Mouse (Mus musculus): Measurements from ENCODE around the gene Piezo1. TPM values are rescaled to one million over a fixed set of nuclear protein-coding genes. Genes with fewer than 3 reads are reported as not detected.

The Piezo1 gene
- polyA plus RNA-seq, 1 experiment from 2014 or later: 8.4 TPM

GRCm38 (mm10) chr8:122432443-122433268 lies 118.5 kb downstream of the Piezo1 start, which contains the start of gene Cyba:
Cyba (minus strand) TSS chr8:122432930.
- H3K27me3 ChIP-seq: no peaks in the 10 kb centered on the region
- no peaks in the 10 kb centered on the region for H3K9me3 ChIP-seq
- H3K9ac ChIP-seq: peak within 1 kb of the TSS; percentile 84
- peak; percentile 61 for ATAC-seq (ENCODE audit: insufficient number of reproducible peaks, insufficient read depth, low FRiP score, low TSS enrichment, low read depth)
- H3K4me3 ChIP-seq: peak within 1 kb of the TSS; percentile 58
- H3K4me1 ChIP-seq: peaks cover 19% of the 10 kb centered on the region
- peaks cover 42% of the 10 kb centered on the region for H3K36me3 ChIP-seq
- 4% methylated on average over 45 of the region's 45 CpGs for WGBS
- peak within 1 kb of the TSS; percentile 93 for H3K4me2 ChIP-seq
- peak within 1 kb of the TSS; percentile 44 for H3K27ac ChIP-seq

Small RNA genes within 50 kb of the gene (microRNA-seq; reads per million reads assigned to microRNA genes)
- gene Gm24366: not detected

Other genes starting within 250 kb of the Piezo1 start
- 0.26 and 0.66 TPM in 2 replicates for gene Trhr2, start 190.6 kb downstream of the Piezo1 start, polyA plus RNA-seq (2015; fragmentation: Nextera tagmentation; extraction: Ambion mirVana)
- 54.8 and 59.1 TPM in 2 replicates for gene Zc3h18, start 174.7 kb downstream of the Piezo1 start, polyA plus RNA-seq (2015; fragmentation: Nextera tagmentation; extraction: Ambion mirVana)
- gene Il17c, start 129.3 kb downstream of the Piezo1 start, polyA plus RNA-seq (2015; fragmentation: Nextera tagmentation; extraction: Ambion mirVana): 0.31 TPM in 1 of 2 replicates, not detected in the other
- gene Cyba, start 118.4 kb downstream of the Piezo1 start, polyA plus RNA-seq (2015; fragmentation: Nextera tagmentation; extraction: Ambion mirVana): 118 and 120 TPM in 2 replicates
- 34.8 and 43.3 TPM in 2 replicates for gene Mvd, start 107.9 kb downstream of the Piezo1 start, polyA plus RNA-seq (2015; fragmentation: Nextera tagmentation; extraction: Ambion mirVana)
- gene Snai3, start 90.6 kb downstream of the Piezo1 start, polyA plus RNA-seq (2015; fragmentation: Nextera tagmentation; extraction: Ambion mirVana): 1.2 TPM in 2 replicates
- 51.1 and 51.3 TPM in 2 replicates for gene Rnf166, start 75.3 kb downstream of the Piezo1 start, polyA plus RNA-seq (2015; fragmentation: Nextera tagmentation; extraction: Ambion mirVana)
- 54.9 and 69.0 TPM in 2 replicates for gene Ctu2, start 75.2 kb downstream of the Piezo1 start, polyA plus RNA-seq (2015; fragmentation: Nextera tagmentation; extraction: Ambion mirVana)
- gene Cdt1, start 16.7 kb upstream of the Piezo1 start, polyA plus RNA-seq (2015; fragmentation: Nextera tagmentation; extraction: Ambion mirVana): 34.3 and 39.6 TPM in 2 replicates
- gene Aprt, start 25.6 kb upstream of the Piezo1 start, polyA plus RNA-seq (2015; fragmentation: Nextera tagmentation; extraction: Ambion mirVana): 296 and 355 TPM in 2 replicates
- gene Galns, start 60.1 kb upstream of the Piezo1 start, polyA plus RNA-seq (2015; fragmentation: Nextera tagmentation; extraction: Ambion mirVana): 7.5 and 7.6 TPM in 2 replicates
- 53.0 and 57.7 TPM in 2 replicates for gene Trappc2l, start 60.3 kb upstream of the Piezo1 start, polyA plus RNA-seq (2015; fragmentation: Nextera tagmentation; extraction: Ambion mirVana)
- not detected in 2 replicates for gene Pabpn1l, start 71.4 kb upstream of the Piezo1 start, polyA plus RNA-seq (2015; fragmentation: Nextera tagmentation; extraction: Ambion mirVana)
- 4.6 TPM in 2 replicates for gene Cbfa2t3, start 147.8 kb upstream of the Piezo1 start, polyA plus RNA-seq (2015; fragmentation: Nextera tagmentation; extraction: Ambion mirVana)
- 16.4 and 18.9 TPM in 2 replicates for gene Acsf3, start 224.2 kb upstream of the Piezo1 start, polyA plus RNA-seq (2015; fragmentation: Nextera tagmentation; extraction: Ambion mirVana)